Mouse (Mus musculus) gastrocnemius, adult 8-10 months (tissue): ENCODE data around the gene Crybb1. TPM values are rescaled to one million over a fixed set of nuclear protein-coding genes. Genes with fewer than 3 reads are reported as not detected.

Experiments
- DNase-seq, 2 experiments: peaks; one replicate each; pipeline ENCODE4 v3.0.0; 2022; ENCODE audit warnings: low spot score in 2 of 2
- total RNA-seq, 4 experiments: library from RNA; stranded (reverse); gene quantifications; 2 replicates each; pipeline ENCODE4 v1.2.4; 2022

Gene Crybb1
- total RNA-seq, 4 experiments from 2014 or later = 1.2 to 2.7 (median 2.2) TPM

- DNase-seq = no peak
Measured at GRCm38 (mm10) chr5:112237866-112238570, 17.6 kb upstream of the Crybb1 start.

- no peak for DNase-seq
Measured at GRCm38 (mm10) chr5:112238781-112239482, 16.7 kb upstream of the Crybb1 start.

- DNase-seq = peak; percentile 75
Measured at GRCm38 (mm10) chr5:112240761-112241160, 14.9 kb upstream of the Crybb1 start.

- DNase-seq = no peak
Measured at GRCm38 (mm10) chr5:112241849-112242248, 13.8 kb upstream of the Crybb1 start.

GRCm38 (mm10) chr5:112242361-112242778 is 13.2 kb upstream of the Crybb1 start:
- no peak for DNase-seq

GRCm38 (mm10) chr5:112243041-112243440 is 12.6 kb upstream of the Crybb1 start:
- DNase-seq = no peak

GRCm38 (mm10) chr5:112243539-112244274 is 11.9 kb upstream of the Crybb1 start:
- no peak for DNase-seq

- no peak for DNase-seq
Measured at GRCm38 (mm10) chr5:112244275-112244562, 11.4 kb upstream of the Crybb1 start.

GRCm38 (mm10) chr5:112244890-112245615 is 10.6 kb upstream of the Crybb1 start:
- DNase-seq = no peak

- DNase-seq = no peak
Measured at GRCm38 (mm10) chr5:112247399-112247798, 8.2 kb upstream of the Crybb1 start.

- no peak for DNase-seq
Measured at GRCm38 (mm10) chr5:112249106-112249505, 6.5 kb upstream of the Crybb1 start.

- no peak for DNase-seq
Measured at GRCm38 (mm10) chr5:112252400-112252799, 3.2 kb upstream of the Crybb1 start, which contains the start of gene Cryba4. Gene Cryba4 (minus strand): TSS chr5:112252518.

GRCm38 (mm10) chr5:112253169-112253568 is 2.4 kb upstream of the Crybb1 start:
- DNase-seq = no peak

GRCm38 (mm10) chr5:112254282-112254806 is 1.3 kb upstream of the Crybb1 start:
- peak; percentile 54 to 78 for DNase-seq

- no peak for DNase-seq
Measured at GRCm38 (mm10) chr5:112256457-112256856, 842 bp downstream of the Crybb1 start.

GRCm38 (mm10) chr5:112257896-112258295 is 2.3 kb downstream of the Crybb1 start:
- DNase-seq = no peak

GRCm38 (mm10) chr5:112259862-112260650 is 4.4 kb downstream of the Crybb1 start:
- no peak for DNase-seq

GRCm38 (mm10) chr5:112260818-112261217 is 5.2 kb downstream of the Crybb1 start:
- DNase-seq = no peak

GRCm38 (mm10) chr5:112264099-112264498 is 8.5 kb downstream of the Crybb1 start:
- DNase-seq = no peak

- DNase-seq = no peak
Measured at GRCm38 (mm10) chr5:112265110-112265509, 9.5 kb downstream of the Crybb1 start.

GRCm38 (mm10) chr5:112265515-112265914 is 9.9 kb downstream of the Crybb1 start:
- no peak for DNase-seq
